In the genomic region with DNA sequence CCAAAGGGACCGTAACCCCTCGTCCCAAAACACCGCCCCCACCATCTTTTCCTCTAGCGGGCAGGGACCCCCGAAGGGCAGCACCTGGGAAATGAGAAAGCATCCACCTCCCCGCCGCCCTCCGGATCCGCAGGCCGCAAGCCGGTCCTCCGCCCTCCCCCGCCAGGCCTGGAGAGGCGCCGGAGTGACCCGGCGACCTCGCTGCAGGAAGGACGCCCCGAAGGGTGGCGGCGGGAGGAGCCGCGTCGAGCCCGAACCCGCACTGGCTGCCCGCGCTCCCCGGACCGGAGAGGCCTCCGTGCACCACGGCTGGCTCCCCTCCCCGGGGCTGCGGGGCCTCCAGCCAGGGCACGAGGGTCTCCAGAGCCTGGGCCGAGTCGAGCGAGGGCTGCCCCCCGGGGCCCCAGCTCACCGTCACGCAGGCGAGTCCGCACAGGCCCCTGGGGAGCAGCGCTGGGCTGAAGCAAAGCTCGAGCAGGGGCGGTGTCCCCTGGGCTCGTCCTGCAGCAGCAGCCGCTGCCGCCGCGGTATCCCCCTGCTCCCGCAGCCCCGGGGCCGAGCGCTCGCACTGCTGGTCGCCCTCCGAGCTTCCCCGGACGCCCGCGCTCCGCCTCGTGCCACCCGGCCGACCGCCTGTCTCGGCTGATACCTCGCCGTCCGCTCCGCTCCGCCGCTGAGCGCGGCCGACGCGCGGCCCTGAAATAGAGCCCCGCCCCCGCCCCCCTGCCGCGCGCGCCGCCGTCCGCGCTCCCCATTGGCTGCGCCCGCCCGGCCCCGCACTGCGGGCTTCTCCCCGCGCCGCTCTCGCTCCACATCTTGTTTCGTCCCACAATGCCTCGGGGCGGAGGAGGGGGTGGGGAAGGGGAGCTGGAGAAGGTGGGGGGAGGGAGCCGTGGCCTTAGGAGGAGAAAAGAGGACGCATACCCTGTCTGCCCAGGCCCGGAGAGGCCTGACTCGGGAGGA, we compare ENCODE assay signal across 1 mouse cellular context.
TF ChIP-seq lines count a peak whose summit lies in the region.

A gene (minus strand): TSS at position 703 of the 963 bp plus-strand sequence.

TF ChIP-seq in MEL, 35 proteins besides CTCF, POLR2A, EP300 and RAD21 (continued from another document):
- TF ChIP-seq TCF12 (IDR thresholded peaks at IDR 0.05; ENCODE audit: low read depth, low read length) (0 out of 2 replicates have a peak, but pooled peaks have one; percentile 36), KAT2A (conservative IDR thresholded peaks at IDR 0.05; ENCODE audit: low read depth, low read length) (no peak), CHD1 (IDR thresholded peaks at IDR 0.05; ENCODE audit: low read depth, low read length) (no peak), MAZ (IDR thresholded peaks at IDR 0.05; ENCODE audit: low read depth, low read length) (peak; percentile 93; the same call in 1 of the 2 replicates), USF2 (IDR thresholded peaks at IDR 0.05; ENCODE audit: borderline replicate concordance in 1 of 2, insufficient read depth in 1 of 2, low read depth in 1 of 2, low read length in 2 of 2) (no peak), POLR2AphosphoS5 (IDR thresholded peaks at IDR 0.05; ENCODE audit: borderline replicate concordance, low read depth, low read length) (no peak), MAX (IDR thresholded peaks at IDR 0.05; ENCODE audit: low read length) (0 out of 2 replicates have a peak, but pooled peaks have one; percentile 23), ETS1 (IDR thresholded peaks at IDR 0.05; ENCODE audit: low read depth, low read length) (peak; percentile 17; the same call in 1 of the 2 replicates)
